Mouse (Mus musculus) right cerebral cortex, postnatal 4 days (tissue): Measurements from ENCODE around the gene Gpsm3.

Experiments used
- DNase-seq: peaks from one replicate; pipeline ENCODE4 v3.0.0-alpha.2; 2022

Gene Gpsm3

GRCm38 (mm10) chr17:34583819-34584218 lies 5.8 kb upstream of the Gpsm3 start:
- no peak for DNase-seq

GRCm38 (mm10) chr17:34585121-34585520 lies 4.5 kb upstream of the Gpsm3 start:
- no peak for DNase-seq

- DNase-seq = no peak
These were observed 3.5 kb upstream of the Gpsm3 start for GRCm38 (mm10) chr17:34585877-34586771.

- DNase-seq = peak; percentile 89
These were observed 2.7 kb upstream of the Gpsm3 start for GRCm38 (mm10) chr17:34586796-34587422.

GRCm38 (mm10) chr17:34587423-34587811 lies 2.2 kb upstream of the Gpsm3 start:
- DNase-seq = peak; percentile 97

- no peak for DNase-seq
These were observed 1.8 kb upstream of the Gpsm3 start for GRCm38 (mm10) chr17:34587814-34588213.

- no peak for DNase-seq
These were observed 839 bp upstream of the Gpsm3 start for GRCm38 (mm10) chr17:34588767-34589166.

- no peak for DNase-seq
These were observed 400 bp upstream of the Gpsm3 start for GRCm38 (mm10) chr17:34589206-34589605.

GRCm38 (mm10) chr17:34590154-34590987 lies 765 bp downstream of the Gpsm3 start:
- no peak for DNase-seq

GRCm38 (mm10) chr17:34591029-34591993 lies 1.7 kb downstream of the Gpsm3 start, which contains the start of gene Pbx2:
TSS of gene Pbx2 (plus strand) at chr17:34591266.
- DNase-seq = no peak

GRCm38 (mm10) chr17:34591994-34592375 lies 2.4 kb downstream of the Gpsm3 start:
- peak; percentile 97 for DNase-seq

- peak; percentile 56 for DNase-seq
These were observed 3.3 kb downstream of the Gpsm3 start for GRCm38 (mm10) chr17:34592581-34593549.

- no peak for DNase-seq
These were observed 4.3 kb downstream of the Gpsm3 start for GRCm38 (mm10) chr17:34593752-34594525.

GRCm38 (mm10) chr17:34596098-34596497 lies 6.5 kb downstream of the Gpsm3 start:
- DNase-seq = no peak

- DNase-seq = no peak
These were observed 8.0 kb downstream of the Gpsm3 start, which contains the start of gene Ager for GRCm38 (mm10) chr17:34597566-34598095. TSS of gene Ager (plus strand) at chr17:34597862.

- no peak for DNase-seq
These were observed 10.3 kb downstream of the Gpsm3 start for GRCm38 (mm10) chr17:34599891-34600290.

- no peak for DNase-seq
These were observed 12.2 kb downstream of the Gpsm3 start for GRCm38 (mm10) chr17:34601796-34602195.

- peak; percentile 98 for DNase-seq
These were observed 13.9 kb downstream of the Gpsm3 start, which contains the start of gene Rnf5 for GRCm38 (mm10) chr17:34603375-34604060. TSS of gene Rnf5 (minus strand) at chr17:34603690.

- peak; percentile 94 for DNase-seq
These were observed 14.5 kb downstream of the Gpsm3 start, which contains the start of gene Agpat1 for GRCm38 (mm10) chr17:34604061-34604508. TSS of gene Agpat1 (plus strand) at chr17:34604262.
